Mouse (Mus musculus) T-cell, adult 66 days (primary cell): ENCODE measurements around the gene Smarca5. TPM values are rescaled to one million over a fixed set of nuclear protein-coding genes. Genes with fewer than 3 reads are reported as not detected.

Experiments
- total RNA-seq, 2 experiments: library from RNA; stranded (reverse); gene quantifications; 3 replicates in 1 of 2; 4 replicates in 1 of 2; pipeline ENCODE4 v1.2.4; 2023

The Smarca5 gene
- total RNA-seq = 100 to 1,000 TPM; 147 to 207 TPM

DNA sequence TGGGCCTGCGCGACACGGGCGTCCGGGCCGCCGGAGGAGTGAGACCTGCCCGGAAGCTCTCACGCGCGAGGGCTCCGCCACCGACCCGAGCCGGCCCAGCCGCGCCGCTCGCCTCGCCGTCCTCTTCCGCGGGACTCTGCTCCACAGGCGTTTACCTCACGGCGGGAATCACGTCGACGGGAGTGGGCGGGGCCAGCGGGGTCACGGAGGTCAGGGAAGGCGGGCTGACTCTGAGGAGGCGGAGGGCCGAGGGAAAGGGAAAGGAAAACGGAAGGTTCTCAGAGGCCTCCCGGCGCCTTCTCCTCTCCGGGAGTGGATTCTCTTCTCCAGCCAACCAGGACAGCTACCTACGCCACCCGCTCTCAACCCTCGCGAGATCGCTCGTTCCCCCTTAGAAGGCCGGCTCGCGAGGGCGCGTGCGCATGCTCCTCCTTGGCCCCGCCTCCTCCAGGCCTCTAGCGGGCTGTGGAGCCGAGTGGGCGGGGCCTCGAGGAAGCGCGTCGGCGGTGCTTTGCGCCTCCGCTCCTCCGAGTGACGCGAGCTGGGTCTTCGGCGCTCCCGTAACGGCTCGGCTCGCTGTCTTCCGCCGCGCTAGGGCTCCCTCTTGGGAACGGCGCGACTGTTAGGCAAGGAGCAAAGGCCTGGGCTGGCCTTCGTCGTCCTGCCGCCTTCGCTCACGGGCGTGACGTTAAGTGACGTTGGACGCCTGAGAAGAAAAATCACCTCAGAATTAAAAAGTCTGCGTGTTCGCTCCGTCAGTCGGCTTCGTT is at the start of gene Smarca5:
Gene Smarca5 (minus strand): TSS at position 343 of the 770 bp plus-strand sequence.

Other genes starting within 250 kb of the Smarca5 start
- under 1 TPM in 1 of 2 experiments, not detected in 1; 0.30 TPM for gene Gypa, start 245.7 kb downstream of the Smarca5 start, total RNA-seq
- gene Frem3, start 128.4 kb downstream of the Smarca5 start, total RNA-seq = not detected
- gene Gab1, start 141.0 kb upstream of the Smarca5 start, total RNA-seq = under 1 TPM in 1 of 2 experiments, not detected in 1; 0.26 TPM